Mouse (Mus musculus) CD4-positive, CD25-positive, alpha-beta regulatory T cell (primary cell): Measurements from ENCODE around the gene Nt5c. TPM values are rescaled to one million over a fixed set of nuclear protein-coding genes. Genes with fewer than 3 reads are reported as not detected.

Experiments
- polyA plus RNA-seq: library from polyadenylated mRNA; unstranded; fragments of 100-300 nt; shearing (Covaris generic); gene quantifications from one replicate; pipeline ENCODE4 v1.2.1, GENCODE M21; 2017

The Nt5c gene
- 365 TPM for polyA plus RNA-seq

GRCm38 (mm10) chr11:115491356-115492083, at the start of gene Nt5c:
Gene Nt5c (minus strand): TSS chr11:115491862.

DNA sequence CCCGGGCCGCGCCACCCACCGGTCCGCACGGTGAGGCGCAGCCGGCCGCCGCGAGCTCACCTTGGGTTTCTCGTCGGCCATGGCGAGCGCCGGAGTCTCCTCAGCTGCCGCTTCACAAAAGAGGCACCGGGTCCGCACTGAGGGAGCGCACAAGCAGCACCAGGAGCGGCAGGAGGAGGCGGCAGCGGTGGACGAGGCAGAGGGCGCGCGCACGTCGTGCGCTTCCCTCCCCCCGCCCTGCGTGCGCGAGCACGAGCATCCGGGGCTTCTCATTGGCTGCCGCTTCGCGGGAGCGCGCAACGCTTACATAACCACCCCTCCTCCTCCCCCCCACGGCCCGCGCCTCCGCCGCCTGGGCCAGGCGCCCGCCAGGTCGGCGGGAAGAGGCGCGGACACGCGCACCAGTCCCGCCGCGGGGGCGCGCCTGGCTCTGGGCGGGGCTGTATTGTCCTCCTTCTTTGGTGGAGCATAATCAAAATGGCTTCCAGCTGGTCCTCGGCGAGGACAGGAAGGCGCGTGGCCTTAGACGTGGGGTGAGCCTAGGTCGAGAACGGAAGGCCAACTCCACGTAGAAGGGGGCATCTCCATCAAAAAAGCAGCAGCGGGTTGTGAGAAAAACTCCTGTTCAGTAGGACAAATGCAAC, 44.5 kb upstream of the Nt5c start, which contains the start of gene Sumo2:
Gene Sumo2 (minus strand): TSS at position 239 of the 644 bp plus-strand sequence.

GRCm38 (mm10) chr11:115514238-115514663, 22.6 kb upstream of the Nt5c start, which contains the start of gene Jpt1:
Gene Jpt1 (minus strand): TSS chr11:115514387.

DNA sequence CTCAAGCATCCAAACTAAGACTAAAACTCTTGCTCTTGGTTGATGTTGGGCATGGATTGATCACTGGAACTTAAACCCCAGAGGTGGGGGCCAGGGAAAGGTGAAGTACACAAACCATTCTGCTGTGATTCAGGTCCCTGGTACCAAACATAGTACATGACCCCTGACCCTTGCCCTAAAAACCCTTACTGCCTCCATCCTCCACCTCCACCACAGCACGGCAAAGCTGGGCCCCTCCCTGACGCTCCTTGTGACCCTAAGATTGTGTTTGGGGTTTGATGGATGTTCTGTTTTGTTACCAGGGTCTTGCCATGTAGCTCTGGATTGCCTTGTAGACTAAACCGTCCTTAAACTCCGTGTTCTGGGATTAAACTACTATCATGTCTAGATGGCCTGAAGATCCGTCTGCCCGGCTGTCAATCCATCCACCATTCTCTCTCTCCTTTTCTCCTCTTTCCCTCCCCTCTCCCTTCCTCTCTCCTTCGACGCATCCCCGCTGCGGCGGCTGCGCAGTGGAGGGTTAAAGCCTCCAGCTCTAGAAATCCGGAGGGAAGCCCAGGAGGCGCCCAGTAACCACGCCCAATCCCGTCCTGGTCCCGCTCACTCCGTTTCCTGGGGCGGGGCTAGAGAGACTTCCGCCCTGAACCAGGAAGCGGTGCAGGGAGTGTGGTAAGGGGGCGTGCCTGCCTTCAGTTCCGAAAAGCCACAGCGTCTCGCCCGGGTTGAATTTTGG, 16.5 kb downstream of the Nt5c start, which contains the start of gene Armc7:
Gene Armc7 (plus strand): TSS at position 643 of the 733 bp plus-strand sequence.

GRCm38 (mm10) chr11:115462243-115462891, 29.3 kb downstream of the Nt5c start, which contains the start of gene Slc16a5:
Gene Slc16a5 (plus strand): TSS chr11:115462474.

Other genes with a start within 250 kb of the Nt5c start
- not detected for gene Grin2c, start 224.6 kb downstream of the Nt5c start, polyA plus RNA-seq
- gene Fdxr, start 214.8 kb downstream of the Nt5c start, polyA plus RNA-seq = 31.7 TPM
- 0.96 TPM for gene Fads6, start 194.2 kb downstream of the Nt5c start, polyA plus RNA-seq
- gene Otop2, start 184.7 kb downstream of the Nt5c start, polyA plus RNA-seq = not detected
- not detected for gene Ush1g, start 169.8 kb downstream of the Nt5c start, polyA plus RNA-seq
- gene Otop3, start 157.1 kb downstream of the Nt5c start, polyA plus RNA-seq = not detected
- 7.6 TPM for gene Hid1, start 124.1 kb downstream of the Nt5c start, polyA plus RNA-seq
- gene Cdr2l, start 109.9 kb downstream of the Nt5c start, polyA plus RNA-seq = 0.12 TPM
- 153 TPM for gene Mrpl58, start 88.1 kb downstream of the Nt5c start, polyA plus RNA-seq
- gene Atp5h, start 71.9 kb downstream of the Nt5c start, polyA plus RNA-seq = 651 TPM
- gene Kctd2, start 71.7 kb downstream of the Nt5c start, polyA plus RNA-seq = 81.2 TPM
- not detected for gene Trim80, start 51.3 kb downstream of the Nt5c start, polyA plus RNA-seq
- 11.8 TPM for gene Slc16a5, start 29.4 kb downstream of the Nt5c start, polyA plus RNA-seq
- 98.4 TPM for gene Armc7, start 16.2 kb downstream of the Nt5c start, polyA plus RNA-seq
- 576 TPM for gene Jpt1, start 22.5 kb upstream of the Nt5c start, polyA plus RNA-seq
- 758 TPM for gene Sumo2, start 44.4 kb upstream of the Nt5c start, polyA plus RNA-seq
- gene Nup85, start 72.6 kb upstream of the Nt5c start, polyA plus RNA-seq = 90.4 TPM
- gene Mrps7, start 112.1 kb upstream of the Nt5c start, polyA plus RNA-seq = 63.3 TPM
- gene Gga3, start 112.2 kb upstream of the Nt5c start, polyA plus RNA-seq = 57.3 TPM
- gene Mif4gd, start 121.1 kb upstream of the Nt5c start, polyA plus RNA-seq = 174 TPM
- 63.2 TPM for gene Slc25a19, start 136.4 kb upstream of the Nt5c start, polyA plus RNA-seq
- 198 TPM for gene Grb2, start 216.7 kb upstream of the Nt5c start, polyA plus RNA-seq